Mouse (Mus musculus) left cerebral cortex, adult 8-10 months (tissue): ENCODE results near the gene Phkb. TPM values are rescaled to one million over a fixed set of nuclear protein-coding genes. Genes with fewer than 3 reads are reported as not detected.
A peak's percentile ranks its signal among the peaks of the same experiment; 100 is the strongest.

Experiments
- DNase-seq, 2 experiments: peaks; one replicate each; pipeline ENCODE4 v3.0.0; 2022; ENCODE audit warnings: low spot score in 2 of 2
- total RNA-seq, 4 experiments: library from RNA; stranded (reverse); gene quantifications; 2 replicates each; pipeline ENCODE4 v1.2.4; 2022

Phkb gene
- total RNA-seq, 4 experiments from 2014 or later: 45.5 to 51.1 (median 48.8) TPM

DNA sequence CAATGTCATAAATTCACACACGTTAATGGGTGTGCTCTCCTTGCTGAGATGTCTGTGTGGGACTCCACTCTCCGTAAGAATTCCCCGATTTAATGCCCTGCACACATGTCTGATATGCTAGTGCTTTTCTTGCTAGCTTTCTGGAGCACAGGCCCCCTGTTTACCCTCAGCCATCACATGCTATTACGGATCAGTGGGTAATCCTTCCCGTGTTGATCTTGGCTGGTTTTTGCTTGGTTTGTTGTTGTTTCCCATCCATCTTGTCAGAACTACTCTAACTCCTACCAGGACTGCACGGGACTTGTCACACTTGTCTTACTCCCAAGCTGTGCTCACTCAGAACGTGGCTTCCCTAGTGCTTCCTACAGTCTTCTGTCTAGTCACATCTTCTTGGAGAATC lies 96.6 kb downstream of the Phkb start:
- no peak for DNase-seq

- DNase-seq: no peak
These were observed 104.1 kb downstream of the Phkb start for GRCm38 (mm10) chr8:85944820-85945219.

DNA sequence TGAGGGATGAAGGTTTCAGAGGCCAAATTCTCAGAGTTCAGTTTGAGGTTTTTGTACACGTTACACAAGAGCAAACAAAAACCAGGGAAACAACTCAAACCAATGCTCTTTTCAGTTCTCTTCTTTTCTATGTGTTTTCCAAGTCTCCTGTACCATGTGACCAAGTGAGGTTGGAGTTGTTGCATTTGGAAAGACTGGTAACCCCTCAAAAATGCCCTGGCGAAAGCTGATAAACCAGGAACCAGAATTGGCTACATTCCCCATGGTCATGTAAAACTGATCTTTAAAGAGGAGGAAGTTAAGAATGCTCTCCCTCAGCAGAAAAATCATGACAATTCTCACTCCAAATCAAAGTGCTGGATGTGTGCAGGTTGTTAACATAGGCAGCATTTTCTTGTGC lies 117.6 kb downstream of the Phkb start:
- no peak for DNase-seq

DNA sequence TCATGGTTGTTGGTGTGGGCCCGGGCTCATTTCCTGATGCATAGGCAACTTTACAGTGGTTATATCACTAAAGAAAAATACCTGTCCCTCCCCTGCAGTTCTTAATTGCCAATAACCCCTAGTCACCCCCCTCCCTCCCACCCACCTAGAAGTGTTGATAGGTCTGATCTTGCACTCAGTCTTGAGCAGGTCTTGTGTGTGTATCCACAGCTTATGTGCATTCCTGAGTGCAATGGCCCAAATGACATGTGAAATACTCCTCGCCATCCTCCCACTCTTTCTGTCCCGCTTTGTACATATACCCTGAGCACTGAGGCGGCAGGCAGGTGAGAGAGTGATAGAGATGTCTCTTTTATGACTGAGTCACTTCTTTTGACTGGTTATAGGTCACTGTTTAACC lies 119.1 kb downstream of the Phkb start:
- no peak for DNase-seq

- DNase-seq: no peak
These were observed 136.9 kb downstream of the Phkb start for GRCm38 (mm10) chr8:85977588-85978077.

DNA sequence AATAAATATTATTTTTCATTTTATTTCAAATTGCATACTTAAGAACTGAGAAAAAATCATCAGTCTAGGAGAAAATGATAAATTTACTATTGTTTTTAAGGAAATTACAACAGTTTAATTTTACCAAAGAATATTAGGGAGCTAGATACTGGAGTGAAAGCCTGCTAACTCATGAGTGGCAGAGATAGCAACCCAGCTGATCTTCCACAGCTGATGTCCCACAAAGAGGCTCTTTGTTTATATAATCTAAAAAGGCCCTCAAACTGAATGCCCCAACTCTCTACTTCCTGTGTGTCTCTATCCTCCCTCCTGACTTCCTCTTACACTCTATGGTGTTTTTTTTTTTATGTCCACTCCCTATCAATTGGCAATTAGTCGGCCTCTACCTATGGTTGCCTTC lies 152.2 kb downstream of the Phkb start:
- no peak for DNase-seq

DNA sequence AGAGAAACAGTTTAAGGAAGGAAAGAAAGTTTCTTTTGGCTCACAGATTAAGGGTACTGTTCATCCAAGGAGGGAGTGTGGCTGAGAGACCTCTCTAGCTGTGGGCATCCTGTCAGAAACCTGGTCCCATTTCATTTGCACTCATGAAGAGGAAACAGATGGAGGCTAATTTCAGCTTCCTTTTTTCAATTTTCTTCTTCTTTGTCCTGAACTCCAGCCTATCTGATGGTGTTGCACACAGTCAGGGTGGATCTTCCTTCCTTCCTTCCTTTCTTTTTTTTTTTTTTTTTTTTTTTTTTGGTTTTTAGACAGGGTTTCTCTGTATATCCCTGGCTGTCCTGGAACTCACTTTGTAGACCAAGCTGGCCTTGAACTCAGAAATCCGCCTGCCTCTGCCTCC lies 152.9 kb downstream of the Phkb start:
- no peak for DNase-seq

DNA sequence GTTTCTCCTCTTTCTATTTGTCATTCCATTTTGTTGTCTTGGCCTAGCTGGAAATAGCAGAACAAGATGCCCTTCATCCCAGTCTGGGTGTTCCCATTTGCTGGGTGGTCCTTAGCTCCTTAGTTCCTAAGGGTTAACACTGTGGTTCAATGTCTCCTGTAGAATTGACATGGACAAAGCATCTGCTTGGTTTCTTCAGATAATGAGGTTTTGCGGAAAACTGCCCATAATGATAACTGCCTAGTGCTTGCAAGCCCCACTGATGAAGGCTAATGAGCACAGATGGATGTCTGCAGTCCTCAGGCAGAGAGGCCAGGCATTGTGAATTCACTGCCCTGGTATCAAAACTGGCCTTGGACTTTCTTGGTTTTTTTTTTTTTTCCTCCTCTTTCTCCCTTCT lies 155.2 kb downstream of the Phkb start:
- DNase-seq: no peak

DNA sequence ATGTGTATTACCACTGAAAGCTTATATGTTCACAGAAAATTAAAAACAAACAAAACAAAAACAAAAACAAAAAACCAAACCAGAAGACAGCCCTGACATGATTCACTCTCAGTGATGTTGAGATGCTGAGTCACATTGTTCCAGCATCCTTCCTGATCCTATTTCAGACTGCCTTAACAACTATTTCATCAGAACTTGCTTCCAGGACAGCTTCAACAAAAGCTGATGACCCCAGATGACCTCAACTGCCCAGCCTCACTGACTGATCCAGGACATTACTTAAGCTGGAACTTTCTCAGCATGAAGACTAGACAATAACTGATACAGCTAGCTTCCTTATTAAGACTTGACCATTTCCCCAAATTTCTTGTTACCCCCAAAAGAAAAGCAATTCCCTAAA lies 165.7 kb downstream of the Phkb start:
- no peak for DNase-seq

GRCm38 (mm10) chr8:86016806-86017205 lies 176.0 kb downstream of the Phkb start:
- DNase-seq: no peak

- DNase-seq: peak in 1 of 2 experiments; percentile 56
These were observed 188.0 kb downstream of the Phkb start for GRCm38 (mm10) chr8:86028646-86029312.

- no peak for DNase-seq
These were observed 188.7 kb downstream of the Phkb start for GRCm38 (mm10) chr8:86029451-86029850.

DNA sequence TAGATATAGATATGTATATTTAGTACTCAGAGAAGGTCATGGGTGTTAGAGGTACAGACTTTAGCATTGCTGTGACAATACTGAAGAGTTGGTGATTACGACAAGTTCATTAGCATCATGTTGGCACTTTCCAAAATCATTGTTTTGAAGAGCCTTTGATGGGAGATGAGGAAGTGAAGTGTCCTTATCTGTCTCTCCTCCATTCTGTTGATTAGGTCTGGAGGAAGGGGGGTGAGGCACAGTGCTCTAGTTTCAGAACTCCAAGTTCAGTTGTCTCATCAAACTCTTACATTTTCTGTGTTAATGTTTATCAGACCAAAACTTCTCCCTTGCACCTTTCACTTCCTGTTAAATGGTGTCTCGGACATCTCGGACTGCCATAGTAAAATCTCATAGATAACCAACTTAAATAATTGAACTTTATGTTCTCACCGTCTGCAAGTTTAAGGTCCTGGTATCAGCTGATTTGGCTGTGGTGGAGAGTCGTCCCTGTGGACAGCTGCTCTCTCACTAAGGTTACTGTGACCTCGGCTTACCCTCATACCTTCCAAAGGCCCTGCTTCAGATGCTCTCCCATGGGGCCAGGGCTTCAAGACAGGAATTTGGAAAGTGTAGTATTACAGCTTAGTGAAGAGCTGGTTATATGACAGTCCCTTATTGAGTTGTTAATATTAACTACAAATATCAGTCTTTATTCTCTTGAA lies 194.1 kb downstream of the Phkb start:
- DNase-seq: no peak

DNA sequence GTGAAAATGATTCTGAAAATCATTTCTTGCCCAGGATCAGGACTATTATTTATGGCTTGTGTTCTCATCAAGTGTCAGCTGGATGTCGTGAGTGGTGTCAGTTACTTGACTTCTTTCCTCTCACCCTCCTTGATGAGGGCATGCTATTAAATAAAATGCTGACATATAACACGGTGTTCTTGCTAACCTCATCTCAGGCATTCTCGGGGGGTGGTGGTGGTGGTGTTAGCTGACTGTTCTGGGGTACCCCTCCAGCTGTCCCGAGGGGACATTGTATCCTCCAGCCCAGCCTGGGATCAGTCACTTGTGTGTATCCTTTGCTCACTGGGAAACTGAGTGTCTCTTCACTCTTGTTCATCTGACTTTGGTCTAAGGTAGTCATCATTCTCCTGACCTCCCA lies 194.6 kb downstream of the Phkb start:
- DNase-seq: no peak

DNA sequence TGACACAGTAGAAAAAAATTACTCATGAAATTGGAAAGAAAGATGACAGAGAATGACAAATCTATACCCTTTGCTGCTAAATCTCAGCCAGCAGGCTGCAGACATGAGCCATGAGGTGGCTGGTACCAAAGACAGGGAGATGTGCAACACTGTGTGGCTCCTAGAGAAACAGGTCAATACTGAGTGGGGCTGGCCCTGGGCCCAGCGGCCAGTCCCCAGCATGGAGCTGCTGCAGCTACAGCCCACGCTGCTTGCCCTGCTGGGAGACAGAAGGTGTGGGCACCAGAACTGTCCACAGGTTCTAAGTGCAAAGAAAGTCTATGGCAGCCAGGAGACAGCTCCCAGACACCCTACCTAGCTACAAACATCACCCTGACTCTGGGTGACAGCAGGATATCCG lies 197.7 kb downstream of the Phkb start:
- no peak for DNase-seq

- no peak for DNase-seq
These were observed 201.3 kb downstream of the Phkb start for GRCm38 (mm10) chr8:86042049-86042448.

- DNase-seq: no peak
These were observed 210.1 kb downstream of the Phkb start for GRCm38 (mm10) chr8:86050882-86051281.

DNA sequence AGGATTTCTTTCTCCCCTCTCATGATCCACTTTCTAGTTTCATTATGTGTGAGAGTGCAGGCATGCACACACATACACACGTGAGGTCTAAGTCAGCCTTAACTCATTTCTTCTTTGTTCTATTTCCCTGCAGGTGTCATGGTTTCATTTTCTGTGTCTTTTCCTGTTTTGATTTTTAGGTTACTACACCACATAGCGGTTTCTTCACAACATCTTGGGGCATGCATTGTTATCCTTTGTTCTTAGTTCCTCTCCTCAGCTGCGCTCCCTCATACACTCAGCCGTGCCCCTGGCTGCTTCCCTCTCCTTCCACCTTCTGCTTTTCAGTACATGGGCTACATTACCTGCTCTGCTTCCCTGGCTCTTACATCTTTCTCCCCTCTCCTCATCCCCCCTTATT lies 211.2 kb downstream of the Phkb start:
- DNase-seq: no peak

DNA sequence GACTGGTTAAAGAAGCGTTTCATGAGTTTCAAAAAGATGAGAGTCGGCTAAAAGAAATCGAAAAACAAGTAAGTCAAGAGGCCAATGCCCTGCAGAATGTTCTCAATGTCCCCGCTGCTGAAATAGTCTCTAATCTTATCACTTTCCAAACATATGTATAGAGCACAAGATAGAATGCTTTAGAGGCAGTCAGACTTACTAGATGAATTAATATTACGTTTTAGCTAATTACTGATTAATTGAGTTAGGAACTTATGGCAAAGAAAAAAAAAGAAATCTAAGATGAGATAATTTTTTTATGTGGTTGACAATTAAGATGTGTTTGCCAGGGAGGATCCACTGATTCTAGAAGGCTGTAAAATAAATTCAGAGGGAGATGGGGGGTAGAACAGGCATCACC lies 217.9 kb downstream of the Phkb start:
- no peak for DNase-seq

GRCm38 (mm10) chr8:86059130-86059529 lies 218.4 kb downstream of the Phkb start:
- no peak for DNase-seq

DNA sequence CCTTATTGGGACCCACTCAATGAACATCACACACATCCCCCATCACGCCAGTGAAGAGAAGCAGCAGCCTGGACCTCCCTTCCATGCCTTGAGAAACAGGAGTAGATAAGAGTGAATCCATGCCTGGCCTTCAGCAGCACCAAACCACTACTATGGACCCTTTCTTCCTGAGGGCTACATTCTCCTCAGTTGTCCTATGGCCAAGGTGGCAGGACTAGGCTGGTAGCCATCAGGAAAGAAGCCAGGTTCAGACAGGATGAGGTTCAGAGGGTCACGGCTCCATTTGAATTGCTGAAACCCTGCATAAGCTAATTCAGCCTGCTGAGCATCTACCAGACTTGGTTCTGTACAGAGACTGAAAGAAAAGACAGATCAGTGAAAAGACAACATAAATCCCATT lies 222.7 kb downstream of the Phkb start:
- no peak for DNase-seq

DNA sequence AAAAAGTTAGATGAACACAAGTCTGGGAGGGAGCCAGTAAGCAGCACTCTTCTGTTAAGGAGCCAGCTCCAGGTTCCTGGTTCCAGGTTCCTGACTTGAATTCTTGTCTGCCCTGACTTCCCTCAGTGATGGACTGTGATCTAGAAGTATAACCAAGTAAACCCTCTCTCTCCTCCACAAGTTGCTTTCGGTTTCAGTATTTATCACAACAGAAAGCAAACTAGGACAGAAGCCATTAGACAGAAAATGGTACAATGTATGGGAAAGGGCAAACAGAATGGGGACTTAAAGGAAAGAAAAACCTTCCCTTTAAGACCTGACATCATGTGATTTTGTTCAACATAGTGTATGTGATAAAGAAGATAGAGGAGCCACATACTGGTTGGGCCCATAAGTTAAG lies 238.7 kb downstream of the Phkb start:
- no peak for DNase-seq

DNA sequence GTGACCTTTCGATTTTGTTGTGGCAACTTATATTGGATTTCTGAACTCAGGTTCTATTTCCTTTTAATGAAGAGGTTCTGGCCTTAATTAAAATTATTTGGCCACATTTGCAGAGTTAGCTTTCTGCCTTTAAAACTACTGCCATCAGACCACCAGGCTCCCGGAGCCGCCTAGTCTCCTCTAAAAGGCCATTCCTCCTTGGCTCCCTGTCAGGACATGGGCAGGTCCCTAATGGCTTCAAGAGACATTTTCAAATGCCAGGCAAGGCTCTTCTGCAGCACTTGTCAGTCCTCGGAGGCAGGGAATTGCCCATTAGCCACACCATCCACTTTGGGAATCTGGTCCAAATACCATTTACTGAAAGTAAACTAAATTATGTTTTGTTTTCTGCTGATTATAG lies 242.6 kb downstream of the Phkb start:
- no peak for DNase-seq
